9 mouse cellular contexts compared by ENCODE assay signal in genomic region chr5:30465861-30466260, GRCm38 (mm10). TPM values are rescaled to one million over a fixed set of nuclear protein-coding genes. Genes with fewer than 3 reads are reported as not detected.
DNase-seq lines count a peak whose midpoint lies in the region; ATAC-seq and TF ChIP-seq lines count a peak whose summit lies in the region.
"Had no signal": no experiment of that assay in that cellular context is flagged by ENCODE, and none has a peak within 500 bp of the region (broad histone marks: within the 10 kb centered on the region; RNA-seq: fewer than 3 reads in every experiment).

Gene 1700001C02Rik, plus strand, starts transcription at chr5:30466047.

- H3K4me1 ChIP-seq in embryonic facial prominence, embryonic 13.5 days: peaks cover 23% of the 10 kb centered on the region
- no peaks in the 10 kb centered on the region; the same call in 1 of the 2 replicates for H3K4me1 ChIP-seq in heart, postnatal 0 days (ENCODE audit: control insufficient read depth, insufficient read depth)
- H3K4me1 ChIP-seq in midbrain, embryonic 11.5 days (ENCODE audit: control insufficient read depth, insufficient read depth, low read length): peaks cover 5% of the 10 kb centered on the region; the same call in 1 of the 2 replicates

- WGBS in embryonic facial prominence, embryonic 13.5 days: 18% methylated on average over 21 of the region's 21 CpGs
- WGBS in heart, postnatal 0 days: 16% methylated on average over 20 of the region's 21 CpGs
- 19% methylated on average over 21 of the region's 21 CpGs for whole genome bisulfite sequencing in midbrain, embryonic 11.5 days

- no peaks in the 10 kb centered on the region for H3K36me3 ChIP-seq in embryonic facial prominence, embryonic 13.5 days
- H3K36me3 ChIP-seq in heart, postnatal 0 days (replicated peaks; ENCODE audit: control insufficient read depth, insufficient read depth, low read length): no peaks in the 10 kb centered on the region
- no peaks in the 10 kb centered on the region for H3K36me3 ChIP-seq in midbrain, embryonic 11.5 days (ENCODE audit: control insufficient read depth, insufficient read depth, low read length)

- no peak for ATAC-seq in embryonic facial prominence, embryonic 13.5 days (ENCODE audit: insufficient number of reproducible peaks, insufficient read depth, low FRiP score, low TSS enrichment, low read depth)
- no peak for ATAC-seq in heart, postnatal 0 days (ENCODE audit: insufficient read depth, low read depth)
- ATAC-seq in midbrain, embryonic 11.5 days (ENCODE audit: low FRiP score): 0 out of 2 replicates have a peak, but pooled peaks have one; percentile 30
- ATAC-seq in cerebellum, adult (ENCODE audit: insufficient number of reproducible peaks, low FRiP score, low TSS enrichment): no peak

- peak; percentile 48 to 58 for DNase-seq in layer of hippocampus, postnatal 10 days (ENCODE audit: low spot score in 2 of 2)
- DNase-seq in layer of hippocampus, adult 8-10 months (ENCODE audit: low spot score in 2 of 2): no peak
- peak; percentile 28 for DNase-seq in heart, postnatal 0 days (ENCODE audit: low spot score)
- peak; percentile 85 for DNase-seq in midbrain, embryonic 11.5 days (ENCODE audit: low spot score, missing footprints)
- DNase-seq in thymus, postnatal 0 days (ENCODE audit: low spot score): no peak
- DNase-seq in adrenal gland, postnatal 36 days: no peak

- H3K27ac ChIP-seq in embryonic facial prominence, embryonic 13.5 days: no peak within 1 kb of the TSS
- H3K27ac ChIP-seq in heart, postnatal 0 days (ENCODE audit: low read depth): no peak within 1 kb of the TSS
- H3K27ac ChIP-seq in midbrain, embryonic 11.5 days (ENCODE audit: low read depth, low read length): no peak within 1 kb of the TSS

- H3K4me2 ChIP-seq in embryonic facial prominence, embryonic 13.5 days: peak within 1 kb of the TSS; percentile 58
- H3K4me2 ChIP-seq in heart, postnatal 0 days (ENCODE audit: low read depth, low read length): peak within 1 kb of the TSS; percentile 48
- peak within 1 kb of the TSS; percentile 53 for H3K4me2 ChIP-seq in midbrain, embryonic 11.5 days

- H3K9ac ChIP-seq in embryonic facial prominence, embryonic 13.5 days: 0 out of 2 replicates have a peak within 1 kb of the TSS, but pooled peaks have one; percentile 27
- H3K9ac ChIP-seq in heart, postnatal 0 days (replicated peaks; ENCODE audit: low read depth, low read length): no peak within 1 kb of the TSS
- H3K9ac ChIP-seq in midbrain, embryonic 11.5 days (ENCODE audit: low read length): peak within 1 kb of the TSS; percentile 33

- H3K27me3 ChIP-seq in embryonic facial prominence, embryonic 13.5 days: peaks cover 46% of the 10 kb centered on the region
- peaks cover 39% of the 10 kb centered on the region for H3K27me3 ChIP-seq in heart, postnatal 0 days (ENCODE audit: control insufficient read depth, insufficient read depth, low read length)
- peaks cover 4% of the 10 kb centered on the region for H3K27me3 ChIP-seq in midbrain, embryonic 11.5 days (ENCODE audit: control insufficient read depth, insufficient read depth, low read length)

- no peak for TF ChIP-seq EP300 in heart, postnatal 0 days (IDR thresholded peaks at IDR 0.05; ENCODE audit: low read depth)

- no peak for TF ChIP-seq CTCF in heart, postnatal 0 days (IDR thresholded peaks at IDR 0.05; ENCODE audit: low read depth)

- peak within 1 kb of the TSS; percentile 27 for H3K4me3 ChIP-seq in embryonic facial prominence, embryonic 13.5 days
- H3K4me3 ChIP-seq in heart, postnatal 0 days (ENCODE audit: low read depth, low read length): 0 out of 2 replicates have a peak within 1 kb of the TSS, but pooled peaks have one; percentile 2
- H3K4me3 ChIP-seq in midbrain, embryonic 11.5 days (ENCODE audit: low read depth, low read length): peak within 1 kb of the TSS; percentile 20

- H3K9me3 ChIP-seq in embryonic facial prominence, embryonic 13.5 days: no peaks in the 10 kb centered on the region
- H3K9me3 ChIP-seq in heart, postnatal 0 days (replicated peaks; ENCODE audit: control insufficient read depth, low read length): no peaks in the 10 kb centered on the region
- no peaks in the 10 kb centered on the region for H3K9me3 ChIP-seq in midbrain, embryonic 11.5 days (ENCODE audit: control insufficient read depth, low read length)

RNA-seq across cellular contexts. Expression of gene 1700001C02Rik, which starts in this region (rescaled TPM):
- total RNA-seq in layer of hippocampus, postnatal 10 days (2021): 1 to 10 TPM in 1 of 2 experiments, not detected in 1; 1.3 TPM
- total RNA-seq in layer of hippocampus, adult 8-10 months (2022): 1 to 10 TPM in 1 of 4 experiments, under 1 TPM in 1, not detected in 2; 0.50 to 1.2 TPM
- not detected in 2 replicates for polyA plus RNA-seq in embryonic facial prominence, embryonic 13.5 days (2015; fragmentation: Nextera tagmentation; extraction: Ambion mirVana)
- not detected in 2 replicates for total RNA-seq in heart, postnatal 0 days (2014; rRNA removed; ENCODE audit: low replicate concordance)
- 0.67 TPM in 1 of 2 replicates, not detected in the other for polyA plus RNA-seq in heart, postnatal 0 days (2015; fragmentation: Nextera tagmentation; extraction: Ambion mirVana)
- not detected in 2 replicates for polyA plus RNA-seq in midbrain, embryonic 11.5 days (2014; fragmentation: Nextera tagmentation; extraction: Ambion mirVana)
- 0.66 and 1.4 TPM in 2 replicates for polyA plus RNA-seq in thymus, postnatal 0 days (2015; fragmentation: Nextera tagmentation; extraction: Ambion mirVana)
- total RNA-seq in adrenal gland, postnatal 36 days (2021): not detected
- total RNA-seq: layer of hippocampus, adult 18-20 months had no signal

Comparison
In these comparisons a context has a peak if more than half of its experiments do, and no peak if none do; other contexts are left out.
1. DNase-seq: peak in layer of hippocampus, postnatal 10 days (2 of 2); none in layer of hippocampus, adult 8-10 months (0 of 2), thymus, postnatal 0 days (single experiment) and adrenal gland, postnatal 36 days (0 of 2).
2. Peak in DNase-seq, H3K4me3 ChIP-seq and H3K4me2 ChIP-seq in heart, postnatal 0 days; RNA of the gene not detected or under 1 TPM.
3. Peak in DNase-seq, ATAC-seq, H3K4me3 ChIP-seq, H3K9ac ChIP-seq and H3K4me2 ChIP-seq in midbrain, embryonic 11.5 days; RNA of the gene not detected or under 1 TPM.
4. Peak in every context shown above with its lines, with median percentiles within 50 percentile points of each other: H3K4me2 ChIP-seq and H3K4me3 ChIP-seq.